8 mouse cellular contexts compared by ENCODE assay signal in genomic region chr9:107563029-107563581, GRCm38 (mm10). TPM values are rescaled to one million over a fixed set of nuclear protein-coding genes. Genes with fewer than 3 reads are reported as not detected.
DNase-seq lines count a peak whose midpoint lies in the region; ATAC-seq and TF ChIP-seq lines count a peak whose summit lies in the region.

Tusc2 (plus strand) TSS chr9:107563255.

- WGBS in forebrain, embryonic 15.5 days: under 1% methylated on average over 46 of the region's 46 CpGs
- WGBS in lung, embryonic 14.5 days: under 1% methylated on average over 46 of the region's 46 CpGs
- WGBS in olfactory bulb, adult 2 months: under 1% methylated on average over 46 of the region's 46 CpGs

- intact Hi-C loops in heart, postnatal 25 days (cut with DNase I): no loop called here

- peaks cover 61% of the 10 kb centered on the region for H3K4me1 ChIP-seq in G1E (ENCODE audit: insufficient read depth, low read depth, low read length)
- peaks cover 30% of the 10 kb centered on the region for H3K4me1 ChIP-seq in forebrain, embryonic 15.5 days
- peaks cover 10% of the 10 kb centered on the region for H3K4me1 ChIP-seq in lung, embryonic 14.5 days (ENCODE audit: insufficient read depth)
- peaks cover 14% of the 10 kb centered on the region for H3K4me1 ChIP-seq in olfactory bulb, adult 2 months (ENCODE audit: control insufficient read depth, insufficient read depth, low read length)

- DNase-seq in G1E (ENCODE audit: low spot score): peak; percentile 97
- peak; percentile 95 for DNase-seq in cerebellum, adult 11-12 months
- peak; percentile 92 for DNase-seq in heart, postnatal 25 days (ENCODE audit: low spot score)
- DNase-seq in layer of hippocampus, adult 2 months (ENCODE audit: low spot score in 2 of 2): peak; percentile 93 to 96
- DNase-seq in lung, embryonic 14.5 days: peak; percentile 96
- DNase-seq in thymus, postnatal 10 days (ENCODE audit: low spot score in 2 of 2): peak; percentile 90 to 92

- H3K4me2 ChIP-seq in forebrain, embryonic 15.5 days (replicated peaks): peak within 1 kb of the TSS; percentile 85
- peak within 1 kb of the TSS; percentile 81 for H3K4me2 ChIP-seq in lung, embryonic 14.5 days

- peaks cover 83% of the 10 kb centered on the region for H3K36me3 ChIP-seq in G1E (replicated peaks)
- peaks cover 56% of the 10 kb centered on the region for H3K36me3 ChIP-seq in forebrain, embryonic 15.5 days
- H3K36me3 ChIP-seq in lung, embryonic 14.5 days (ENCODE audit: insufficient read depth): peaks cover 62% of the 10 kb centered on the region

- peak within 1 kb of the TSS; percentile 81 for H3K4me3 ChIP-seq in G1E (ENCODE audit: low read depth, low read length)
- H3K4me3 ChIP-seq in forebrain, embryonic 15.5 days: peak within 1 kb of the TSS; percentile 95
- H3K4me3 ChIP-seq in layer of hippocampus, adult 2 months: peak within 1 kb of the TSS; percentile 74
- peak within 1 kb of the TSS; percentile 88 for H3K4me3 ChIP-seq in lung, embryonic 14.5 days (ENCODE audit: low read depth, low read length)
- peak within 1 kb of the TSS; percentile 75 for H3K4me3 ChIP-seq in olfactory bulb, adult 2 months (ENCODE audit: insufficient read depth, low read depth, low read length)

- peak; percentile 97 for ATAC-seq in G1E (ENCODE audit: extremely low read depth, insufficient number of reproducible peaks, low FRiP score, poor library complexity, severe bottlenecking)
- ATAC-seq in forebrain, embryonic 15.5 days (replicated peaks): peak; percentile 97
- ATAC-seq in lung, embryonic 14.5 days (ENCODE audit: insufficient read depth): peak; percentile 94

- no peaks in the 10 kb centered on the region for H3K27me3 ChIP-seq in G1E (ENCODE audit: insufficient read depth, low read length)
- no peaks in the 10 kb centered on the region for H3K27me3 ChIP-seq in forebrain, embryonic 15.5 days
- no peaks in the 10 kb centered on the region for H3K27me3 ChIP-seq in lung, embryonic 14.5 days (ENCODE audit: insufficient read depth, low read length)

- peak; percentile 76 for TF ChIP-seq POLR2A in olfactory bulb, adult 2 months (IDR thresholded peaks at IDR 0.05; ENCODE audit: insufficient read depth, low read depth, low read length)

- no peak for TF ChIP-seq CTCF in G1E (IDR thresholded peaks at IDR 0.05; ENCODE audit: low read depth, low read length)
- no peak for TF ChIP-seq CTCF in layer of hippocampus, adult 2 months (conservative IDR thresholded peaks at IDR 0.05)
- no peak for TF ChIP-seq CTCF in lung, embryonic 14.5 days (IDR thresholded peaks at IDR 0.05; ENCODE audit: low read depth)
- TF ChIP-seq CTCF in olfactory bulb, adult 2 months (IDR thresholded peaks at IDR 0.05; ENCODE audit: insufficient read depth, low read depth, low read length): no peak

- H3K27ac ChIP-seq in forebrain, embryonic 15.5 days (replicated peaks): peak within 1 kb of the TSS; percentile 78
- peak within 1 kb of the TSS; percentile 91 for H3K27ac ChIP-seq in layer of hippocampus, adult 2 months
- peak within 1 kb of the TSS; percentile 50; the same call in 1 of the 2 replicates for H3K27ac ChIP-seq in lung, embryonic 14.5 days (ENCODE audit: low read depth)
- peak within 1 kb of the TSS; percentile 42 for H3K27ac ChIP-seq in olfactory bulb, adult 2 months (ENCODE audit: insufficient read depth, low read depth, low read length)

- H3K9me3 ChIP-seq in G1E (replicated peaks): no peaks in the 10 kb centered on the region
- no peaks in the 10 kb centered on the region for H3K9me3 ChIP-seq in forebrain, embryonic 15.5 days
- H3K9me3 ChIP-seq in lung, embryonic 14.5 days (ENCODE audit: low read depth, low read length): no peaks in the 10 kb centered on the region

- peak within 1 kb of the TSS; percentile 87 for H3K9ac ChIP-seq in forebrain, embryonic 15.5 days (replicated peaks)
- peak within 1 kb of the TSS; percentile 73 for H3K9ac ChIP-seq in lung, embryonic 14.5 days

RNA-seq across cellular contexts. Expression of gene Tusc2, which starts in this region (rescaled TPM):
- total RNA-seq in G1E (2014; fragmentation: Nextera tagmentation) (30.4 and 33.1 TPM in 2 replicates), G1E (2017) (16.0 and 21.3 TPM in 2 replicates)
- 24.4 and 45.3 TPM in 2 replicates for polyA plus RNA-seq in G1E (2012)
- 96.7 and 97.5 TPM in 2 replicates for polyA plus RNA-seq in forebrain, embryonic 15.5 days (2015; fragmentation: Nextera tagmentation; extraction: Ambion mirVana)
- total RNA-seq in heart, postnatal 25 days (2021): 10 to 100 TPM; 28.6 to 30.4 TPM
- total RNA-seq in layer of hippocampus, adult 2 months (2021): 10 to 100 TPM; 77.2 to 83.1 TPM
- 38.2 and 39.0 TPM in 2 replicates for polyA plus RNA-seq in lung, embryonic 14.5 days (2014; fragmentation: Nextera tagmentation; extraction: Ambion mirVana)
- not detected in 2 replicates for polyA plus RNA-seq in olfactory bulb, adult 2 months (2012; ENCODE audit: insufficient read depth, insufficient read length, low replicate concordance, missing spikeins)

Comparison
In these comparisons a context has a peak if more than half of its experiments do, and no peak if none do; other contexts are left out.
1. Peak in every context shown above with its lines: DNase-seq, ATAC-seq, H3K4me3 ChIP-seq and H3K27ac ChIP-seq.